Mouse (Mus musculus) cerebellum, postnatal 25 days (tissue): ENCODE results near the gene Mogs.
A peak's percentile ranks its signal among the peaks of the same experiment; 100 is the strongest.

ENCODE experiments used
- DNase-seq, 2 experiments: peaks; one replicate each; pipeline ENCODE4 v3.0.0; 2021; ENCODE audit warnings: mixed read lengths in 2 of 2

Mogs gene

DNA sequence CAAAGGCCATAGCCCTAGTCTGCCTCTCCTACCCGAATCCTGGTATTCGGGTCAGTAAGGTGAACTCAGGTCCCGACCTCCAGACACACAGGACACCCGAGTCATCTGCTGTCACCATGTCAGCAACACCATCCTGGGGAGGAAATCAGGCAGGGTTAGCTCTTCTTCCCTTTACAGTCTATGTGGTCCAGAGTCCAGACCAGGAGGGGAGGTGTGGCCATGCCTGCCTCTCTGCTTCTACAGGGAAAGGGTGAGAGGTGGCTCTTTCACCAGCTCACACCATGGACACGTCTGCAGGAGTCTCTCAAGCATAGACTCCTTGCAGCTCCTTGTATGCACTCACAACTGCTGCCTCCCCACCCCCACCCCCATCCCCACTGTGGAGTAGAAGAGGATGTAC, 38.2 kb downstream of the Mogs start:
- DNase-seq = no peak

DNA sequence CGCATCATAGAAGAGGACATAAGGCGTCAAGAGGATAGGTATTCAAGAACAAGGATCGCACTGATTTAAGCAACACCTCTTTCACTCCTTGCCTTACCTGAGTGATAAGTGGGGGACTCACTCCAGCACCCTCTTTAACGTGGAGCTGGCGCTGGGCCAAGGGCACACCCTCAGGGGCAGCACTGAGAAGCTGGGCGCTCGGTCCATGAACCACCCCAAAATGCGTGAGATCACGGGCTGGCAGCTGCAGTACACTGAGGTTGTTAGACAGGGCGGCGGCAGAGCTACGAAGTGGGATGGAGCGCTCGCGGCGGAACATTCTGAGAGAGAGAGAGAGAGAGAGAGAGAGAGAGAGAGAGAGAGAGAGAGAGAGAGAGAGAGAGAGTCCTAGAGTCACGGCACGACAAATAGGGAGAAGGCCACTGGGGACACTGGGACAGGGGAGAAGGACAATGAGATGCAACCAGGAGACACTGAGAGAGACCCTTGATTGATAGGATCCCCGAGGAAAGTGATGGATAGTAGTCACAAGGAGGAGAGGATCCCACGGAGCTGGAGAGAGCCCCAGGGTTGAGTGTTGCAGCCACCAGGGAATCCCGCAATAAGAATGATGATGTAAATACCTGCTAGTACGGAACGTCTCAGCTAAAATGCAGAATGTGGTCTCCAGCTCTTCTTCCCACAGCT, 40.4 kb downstream of the Mogs start:
- peak; percentile 32 to 51 for DNase-seq

DNA sequence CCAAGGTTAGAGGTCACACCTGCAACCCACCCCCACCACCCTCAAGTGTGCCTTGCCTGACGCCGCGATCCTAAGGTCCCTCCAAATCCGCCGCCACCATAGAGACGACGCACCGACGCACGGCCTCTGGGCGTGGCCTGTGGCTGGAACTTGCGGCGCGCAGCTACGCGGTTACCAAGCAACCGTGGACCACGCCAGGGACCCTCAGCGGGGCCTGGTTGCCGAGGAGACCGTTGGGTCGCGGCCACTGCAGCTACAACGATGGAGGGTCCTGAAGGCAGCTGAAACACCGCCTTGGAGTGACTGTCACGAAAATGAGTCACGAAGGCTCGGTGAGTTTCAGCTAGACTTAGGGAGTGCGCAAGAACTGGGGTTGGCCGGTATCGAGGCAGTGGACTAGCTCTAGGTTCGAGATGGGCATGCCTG, 41.0 kb downstream of the Mogs start, which contains the start of the genes Wdr54 and 1700003E16Rik:
TSS of gene Wdr54 (minus strand) at position 139 of the 426 bp plus-strand sequence.
TSS of gene 1700003E16Rik (plus strand) at position 146 of the 426 bp plus-strand sequence.
- DNase-seq = peak; percentile 78 to 83

DNA sequence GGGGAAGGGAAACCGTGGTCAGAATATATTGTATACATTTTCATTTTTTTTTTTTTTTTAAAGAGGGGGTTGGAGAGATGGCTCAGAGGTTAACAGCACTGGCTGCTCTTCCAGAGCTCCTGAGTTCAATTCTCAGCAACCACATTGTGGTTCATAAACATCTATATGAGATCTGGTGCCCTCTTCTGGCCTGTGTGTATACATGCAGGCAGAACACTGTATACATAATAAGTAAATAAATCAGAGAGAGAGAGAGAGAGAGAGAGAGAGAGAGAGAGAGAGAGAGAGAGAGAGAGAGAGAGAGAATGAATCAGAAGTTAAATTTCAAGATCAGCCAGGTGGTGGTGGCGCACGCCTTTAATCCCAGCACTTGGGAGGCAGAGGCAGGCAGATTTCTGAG, 44.2 kb downstream of the Mogs start:
- DNase-seq = peak in 1 of 2 experiments; percentile 55

DNA sequence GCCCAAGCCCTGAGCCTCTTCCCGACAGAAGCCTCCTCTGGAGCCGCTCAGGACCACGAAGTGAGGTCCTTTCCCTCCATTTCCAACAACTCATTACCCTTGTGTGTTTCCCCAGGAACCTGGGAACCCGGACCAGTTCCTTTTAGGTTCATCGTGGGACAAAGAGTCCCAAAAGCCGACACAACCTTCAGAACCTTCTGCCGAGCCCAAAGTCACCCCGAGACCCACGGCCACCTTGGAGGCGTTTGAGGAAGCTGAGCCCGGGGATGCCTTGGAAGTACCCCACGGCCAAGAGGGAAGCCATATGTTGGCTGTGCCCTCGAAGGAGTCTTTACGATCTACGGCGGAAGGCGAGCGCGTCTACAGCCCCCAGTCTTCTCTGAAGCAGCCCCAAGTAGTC, 46.1 kb downstream of the Mogs start:
- DNase-seq = no peak

DNA sequence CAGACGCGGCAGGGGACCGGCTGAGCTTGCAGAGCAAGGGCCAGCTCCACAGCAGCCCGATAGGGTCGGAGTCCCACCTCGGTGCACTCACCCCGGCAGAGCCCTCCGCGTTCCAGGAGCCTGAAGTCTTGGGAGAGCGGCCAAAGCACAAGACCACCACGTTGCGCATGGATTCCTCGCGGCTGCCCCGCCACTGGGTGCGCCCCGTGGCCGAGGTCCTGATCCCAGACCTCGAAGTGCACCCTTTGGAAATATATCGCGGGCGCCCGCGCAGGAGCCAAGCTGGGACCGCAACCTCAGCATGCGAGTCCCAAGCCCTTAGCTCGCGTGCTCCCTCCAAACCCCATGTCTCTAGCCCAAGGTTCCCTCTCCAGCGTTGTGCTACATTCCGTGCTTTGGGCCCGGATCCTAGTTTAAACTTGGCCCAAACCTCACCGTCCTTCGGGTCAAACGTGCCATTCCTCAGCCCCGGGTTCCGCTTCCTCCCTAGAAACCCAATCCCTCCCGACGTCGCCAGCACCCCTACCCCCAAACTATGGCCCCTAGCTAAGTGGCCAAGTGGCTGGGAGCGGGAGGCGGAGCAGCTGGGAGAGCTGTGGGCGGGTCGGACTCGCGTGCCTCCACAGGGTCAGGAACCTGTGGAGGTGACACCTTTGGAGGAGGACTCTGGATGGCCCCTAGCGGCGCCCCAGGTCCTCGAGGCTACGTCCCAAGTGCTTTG, 46.8 kb downstream of the Mogs start:
- peak; percentile 30 to 44 for DNase-seq

DNA sequence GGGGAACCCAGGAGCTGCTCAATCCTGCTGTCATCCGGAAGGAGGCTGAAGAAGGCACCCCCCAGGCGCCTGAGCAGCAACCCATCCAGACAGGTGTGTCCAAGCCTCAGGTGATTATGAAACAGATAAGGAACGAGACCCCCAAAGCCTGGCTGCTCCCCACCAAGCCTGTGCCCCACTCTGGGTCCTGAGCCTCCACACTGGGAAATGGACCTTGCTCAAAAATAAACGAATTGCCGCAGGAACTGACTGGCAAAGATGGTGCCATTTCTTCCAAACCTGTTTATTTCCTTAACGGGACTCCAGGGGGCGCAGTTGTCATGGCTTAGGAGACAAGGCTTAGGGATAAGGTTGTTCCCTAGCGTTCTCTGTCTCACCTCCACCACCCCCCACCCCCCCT, 47.4 kb downstream of the Mogs start:
- DNase-seq = peak; percentile 83 to 88

DNA sequence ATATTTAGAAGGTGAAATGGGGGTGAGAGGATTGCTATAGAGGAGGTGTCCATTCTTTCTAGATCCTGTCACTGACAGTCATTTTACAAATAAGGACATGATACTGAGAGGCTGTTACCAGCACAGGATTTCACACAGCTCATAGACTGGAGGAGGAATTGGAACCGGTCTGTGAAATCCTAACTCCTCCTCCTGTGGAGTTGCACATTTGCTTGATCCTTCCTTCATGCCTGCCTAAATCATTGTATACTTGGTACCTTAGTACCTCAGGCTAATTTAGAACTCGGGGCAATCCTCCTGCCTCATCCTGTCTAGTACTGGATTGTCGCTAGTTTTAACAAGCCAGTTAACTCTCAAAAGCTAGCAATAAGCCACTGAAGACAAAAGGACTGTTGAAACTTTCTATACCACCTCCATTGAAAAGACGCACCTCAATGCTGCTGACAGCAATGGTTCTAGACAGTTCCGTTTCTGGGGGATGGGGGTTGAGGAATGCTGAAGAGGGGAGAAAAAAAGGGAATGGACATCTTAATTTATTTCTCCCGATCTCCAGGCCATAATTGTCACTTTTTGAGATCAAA, 49.8 kb downstream of the Mogs start:
- peak in 1 of 2 experiments; percentile 29 for DNase-seq

DNA sequence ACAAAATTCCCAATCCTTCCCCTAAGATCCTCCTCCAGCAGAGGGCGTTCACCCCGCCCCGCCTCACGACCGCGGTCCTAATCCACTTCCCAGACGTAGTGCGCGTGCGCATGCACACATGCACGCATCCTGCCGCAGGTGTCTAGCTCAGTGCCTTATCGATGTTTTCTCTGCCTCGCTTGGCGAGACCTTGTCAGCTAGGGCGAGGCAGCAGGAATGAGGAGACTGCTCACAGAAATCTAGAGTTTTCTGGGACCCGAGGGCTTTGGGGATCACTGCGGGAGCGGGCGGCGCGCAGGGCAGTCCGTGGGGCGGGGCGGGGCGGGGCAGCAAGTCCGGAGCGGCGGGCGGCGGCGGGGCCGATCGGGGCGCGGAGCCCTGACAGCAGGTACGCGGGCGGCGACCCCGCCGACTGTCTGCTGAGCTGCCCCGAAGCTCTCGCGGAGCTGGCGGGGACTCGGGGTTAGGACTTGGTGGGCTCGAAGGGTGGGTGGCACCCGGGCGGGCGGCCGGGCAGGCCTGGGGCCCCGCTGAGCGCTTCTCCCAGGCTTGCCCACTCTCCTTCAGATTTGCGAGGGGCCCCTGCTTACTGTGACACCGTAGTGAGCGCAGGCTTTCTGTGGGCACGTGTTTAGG, 50.4 kb downstream of the Mogs start, which contains the start of gene Dctn1:
TSS of gene Dctn1 (plus strand) at position 314 of the 636 bp plus-strand sequence.
- peak; percentile 95 to 97 for DNase-seq

DNA sequence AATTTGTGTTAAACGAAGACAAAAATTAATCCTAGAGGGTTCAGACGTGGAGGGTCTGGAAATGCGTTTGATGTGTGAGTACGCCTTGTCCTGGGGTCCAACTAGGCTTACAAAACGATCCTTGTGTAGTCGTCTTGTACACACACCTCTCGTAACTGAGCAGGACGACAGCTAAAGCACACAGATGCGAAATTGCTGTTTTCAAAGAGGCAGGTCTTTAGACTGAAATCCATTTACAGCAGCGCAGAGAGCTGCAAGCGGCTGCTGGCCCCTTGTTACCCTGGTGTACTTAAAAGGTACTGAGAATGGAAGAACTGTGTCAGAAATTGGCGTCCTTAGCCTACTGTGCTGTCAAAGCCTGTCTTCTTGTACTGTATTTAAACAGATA, 50.9 kb downstream of the Mogs start:
- DNase-seq = no peak
